Mouse (Mus musculus): ENCODE results near the gene Rtn4ip1.

- TF ChIP-seq CTCF (IDR thresholded peaks at IDR 0.05; ENCODE audit: control insufficient read depth, insufficient read depth, insufficient read length) (no peak), MYOD1 (IDR thresholded peaks at IDR 0.05; ENCODE audit: control insufficient read depth, insufficient read length, low read depth) (no peak), MYOG (IDR thresholded peaks at IDR 0.05; ENCODE audit: control insufficient read depth, extremely low read depth, insufficient read length) (no peak), MAX (IDR thresholded peaks at IDR 0.05) (no peak), CEBPB (IDR thresholded peaks at IDR 0.05; ENCODE audit: low read depth) (no peak), USF1 (IDR thresholded peaks at IDR 0.05; ENCODE audit: low read depth) (no peak)
Observed at GRCm38 (mm10) chr10:43983866-43984265, 82.3 kb downstream of the Rtn4ip1 start.

Data from C2C12 (cell line).